Mouse (Mus musculus) thymus, adult 2 months (tissue): Measurements from ENCODE around the gene Sirt4.
"Not testable (repeated sequence)": the region's sequence is repeated elsewhere in the genome, so short reads cannot be mapped to it uniquely, and the experiment has no call there.

Experiments used
- CTCF ChIP-seq: fragments of 200-500 bp; IDR thresholded peaks from 2 replicates; pipeline ENCODE4 v1.5.1; 2012; ENCODE audit warnings: mild to moderate bottlenecking, control low read depth, low read length, moderate library complexity, borderline replicate concordance; ENCODE audit not compliant: control insufficient read depth, poor library complexity, insufficient read depth; ENCODE audit errors: extremely low read depth
- POLR2A ChIP-seq: fragments of 200-500 bp; IDR thresholded peaks from 2 replicates; pipeline ENCODE4 v1.6.1; 2012; ENCODE audit warnings: mild to moderate bottlenecking, low read length, control low read depth, moderate library complexity; ENCODE audit not compliant: control insufficient read depth, poor library complexity, insufficient read depth; ENCODE audit errors: extremely low read depth

DNA sequence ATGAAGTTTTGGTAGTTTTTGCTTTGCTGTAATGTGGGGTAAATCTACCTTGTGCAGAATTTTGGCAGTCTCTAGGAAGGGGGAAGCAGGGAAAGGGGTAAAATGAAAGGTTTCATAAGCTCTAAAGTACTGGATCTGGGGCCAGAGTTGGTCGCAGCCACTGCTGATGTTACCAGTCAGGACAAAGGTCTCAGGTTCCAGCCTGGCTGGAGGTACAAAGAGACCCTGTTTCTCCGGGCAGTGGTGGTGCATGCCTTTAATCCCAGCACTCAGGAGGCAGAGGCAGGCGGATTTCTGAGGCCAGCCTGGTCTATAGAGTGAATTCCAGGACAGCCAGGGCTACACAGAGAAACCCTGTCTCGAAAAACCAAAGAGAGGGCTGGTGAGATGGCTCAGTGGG lies 21.1 kb upstream of the Sirt4 start:
- TF ChIP-seq CTCF, POLR2A: not testable (repeated sequence)
